Mouse (Mus musculus) heart, postnatal 25 days (tissue): ENCODE data around the gene Ect2. TPM values are rescaled to one million over a fixed set of nuclear protein-coding genes. Genes with fewer than 3 reads are reported as not detected.

Source experiments
- DNase-seq: peaks from one replicate; pipeline ENCODE4 v3.0.0; 2022; ENCODE audit warnings: low spot score
- intact Hi-C: fragments of 180-260 bp; cut with DNase I; formaldehyde crosslinking; loops from one replicate; pipeline ENCODE4 v1.15.1; 2025
- total RNA-seq, 2 experiments: library from RNA; stranded (reverse); gene quantifications; 2 replicates each; pipeline ENCODE4 v1.2.3; 2021

Gene Ect2
- total RNA-seq, 2 experiments from 2014 or later, result 0.60 to 1.1 TPM

DNA sequence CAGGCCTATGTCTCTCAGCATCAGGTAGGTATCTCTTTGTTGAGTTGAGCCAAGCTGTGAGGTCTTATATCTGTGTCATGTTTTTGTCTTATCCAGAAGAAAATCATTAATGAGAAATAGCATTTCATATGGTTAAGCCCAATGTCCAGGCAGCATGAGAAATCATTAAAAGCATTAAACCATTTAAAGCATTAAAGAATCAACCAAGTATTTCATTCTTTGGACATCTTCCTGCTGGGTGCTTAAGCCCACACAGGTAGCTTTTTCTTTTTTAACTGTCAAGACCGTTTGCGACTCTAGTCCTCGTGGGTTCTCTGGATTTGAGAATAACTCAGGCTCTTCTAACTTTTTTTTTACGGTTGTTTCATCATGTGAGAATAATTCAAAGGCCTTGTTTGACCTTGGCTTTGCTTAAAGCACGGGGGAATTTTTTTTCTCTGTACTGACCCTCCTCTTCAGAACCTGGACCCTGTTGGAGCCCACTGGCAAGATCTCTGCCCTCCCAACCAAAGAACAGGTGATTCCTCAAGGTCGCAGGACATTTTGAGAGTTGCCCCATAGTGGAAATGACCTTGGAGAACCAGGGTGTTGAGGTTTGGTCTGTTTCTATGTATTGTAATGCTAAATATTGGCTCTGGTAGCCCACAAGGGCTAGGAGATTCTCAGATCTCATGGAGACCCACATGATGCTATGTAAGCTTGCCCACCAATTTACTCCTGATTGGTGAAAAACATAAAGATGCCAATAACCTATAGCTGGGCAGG is 8.1 kb upstream of the Ect2 start:
- DNase-seq, result no peak
- intact Hi-C loops, result no loop called here

GRCm38 (mm10) chr3:27158910-27159309 is 5.2 kb upstream of the Ect2 start:
- no peak for DNase-seq
- intact Hi-C loops, result no loop called here

GRCm38 (mm10) chr3:27156594-27156949 is 2.9 kb upstream of the Ect2 start:
- DNase-seq, result no peak
- intact Hi-C loops, result no loop called here

DNA sequence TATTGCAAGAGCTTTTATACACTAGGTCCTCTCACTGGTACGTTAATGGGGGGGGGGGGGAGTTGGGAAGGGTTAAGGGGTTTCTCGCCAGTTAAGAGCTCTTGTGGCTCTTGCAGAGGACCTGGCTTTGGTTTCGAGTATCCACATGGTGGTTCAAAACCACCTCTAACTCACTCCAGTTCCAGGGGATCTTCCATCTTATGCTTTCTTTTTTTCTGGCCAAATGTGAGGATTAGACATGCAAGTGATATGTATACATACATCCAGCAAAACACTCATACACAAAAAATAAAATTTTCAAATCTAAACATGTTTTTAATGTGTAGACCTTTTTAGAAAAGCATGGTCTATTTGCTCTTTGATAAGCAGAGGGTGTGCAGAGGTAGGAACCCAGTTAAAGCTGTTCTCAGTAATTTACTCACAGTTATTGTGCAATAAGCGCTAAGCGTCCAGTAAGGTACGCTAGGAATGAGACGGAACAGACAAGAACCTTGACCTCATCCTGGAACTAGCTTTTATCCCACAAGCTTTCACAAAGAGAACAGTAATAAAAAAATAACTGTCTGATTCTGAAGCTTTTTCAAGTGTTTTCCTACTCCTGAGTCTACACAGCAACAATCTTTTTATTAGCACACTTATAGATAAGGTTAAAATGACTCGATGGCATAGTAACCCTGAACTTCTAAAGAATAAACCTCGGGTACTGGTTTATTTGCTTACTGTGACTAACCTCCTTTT is 2.3 kb upstream of the Ect2 start:
- intact Hi-C loops, result loop anchor here (2.0 kb wide), 1 partner anchor 25 kb away; no protein-coding TSS in a partner anchor
- no peak for DNase-seq

DNA sequence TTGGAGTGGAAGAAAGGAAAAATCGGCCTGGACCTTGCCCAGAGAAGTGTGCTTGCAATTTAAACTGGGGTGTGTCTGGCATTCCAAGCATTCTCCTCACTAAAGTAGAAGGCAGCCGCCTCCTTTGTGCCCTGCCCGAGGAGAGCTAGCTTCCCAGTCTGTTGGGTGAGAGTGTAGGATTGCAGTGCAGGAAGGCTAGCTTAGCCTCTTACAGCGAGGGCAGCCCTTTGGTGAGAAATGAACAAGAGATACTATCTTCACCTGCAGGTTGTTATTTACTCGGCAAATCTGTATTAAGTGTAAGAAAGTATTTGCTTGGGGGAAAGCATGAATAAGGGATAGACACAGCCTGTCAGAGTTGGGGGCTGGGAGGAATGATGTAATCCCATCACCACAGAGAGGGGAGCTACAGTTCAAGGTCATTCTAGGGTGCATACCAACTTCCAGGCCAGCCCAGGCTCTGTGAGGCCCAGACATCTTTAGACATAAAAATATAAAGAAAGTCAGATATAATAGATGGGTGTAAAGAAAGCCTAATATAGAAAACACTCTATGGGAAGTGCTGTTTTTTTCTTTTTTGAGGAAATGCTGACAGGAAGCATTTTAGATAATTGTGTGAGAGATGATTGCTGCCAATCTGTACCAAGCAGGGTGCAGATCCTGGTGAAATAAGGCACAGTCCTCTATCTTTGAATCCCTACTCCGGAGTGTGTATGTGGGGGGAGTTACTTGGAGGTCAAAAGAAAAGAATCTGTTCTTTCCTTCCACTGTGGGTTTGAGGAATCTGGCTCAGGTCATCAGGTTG is 1.6 kb upstream of the Ect2 start:
- intact Hi-C loops, result loop anchor here (2.0 kb wide), 1 partner anchor 26 kb away; no protein-coding TSS in a partner anchor
- DNase-seq, result no peak

GRCm38 (mm10) chr3:27154280-27154679 is 602 bp upstream of the Ect2 start:
- no peak for DNase-seq
- intact Hi-C loops, result loop anchor here (2.0 kb wide), 1 partner anchor 27 kb away; no protein-coding TSS in a partner anchor

DNA sequence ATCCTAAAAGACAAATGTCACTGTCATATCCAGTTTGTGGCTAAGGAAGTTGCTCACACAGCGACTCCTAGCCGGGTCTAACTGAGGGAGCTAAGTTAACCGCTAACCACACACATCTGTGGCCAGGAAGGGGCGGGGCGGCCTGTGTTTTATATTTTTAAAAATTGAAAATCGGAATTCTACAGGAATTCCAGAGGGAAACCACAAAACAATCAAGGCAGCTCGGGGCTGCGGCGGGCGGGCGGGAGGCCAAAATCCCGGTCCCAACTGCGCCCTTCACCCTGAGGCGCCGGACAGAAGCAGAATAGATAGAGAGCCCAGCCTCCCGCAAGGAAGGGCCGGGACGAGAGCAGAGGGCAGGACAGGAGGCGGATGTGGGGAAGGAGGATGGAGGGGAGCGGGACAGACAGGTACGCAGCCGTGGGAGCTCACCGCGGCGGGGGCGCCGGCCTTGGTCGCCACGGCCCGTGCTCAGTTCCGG is 447 bp downstream of the Ect2 start:
- intact Hi-C loops, result no loop called here
- DNase-seq, result no peak

GRCm38 (mm10) chr3:27145733-27146132 is 7.9 kb downstream of the Ect2 start:
- no peak for DNase-seq
- intact Hi-C loops, result no loop called here

GRCm38 (mm10) chr3:27143570-27143969 is 10.1 kb downstream of the Ect2 start:
- intact Hi-C loops, result no loop called here
- DNase-seq, result no peak

DNA sequence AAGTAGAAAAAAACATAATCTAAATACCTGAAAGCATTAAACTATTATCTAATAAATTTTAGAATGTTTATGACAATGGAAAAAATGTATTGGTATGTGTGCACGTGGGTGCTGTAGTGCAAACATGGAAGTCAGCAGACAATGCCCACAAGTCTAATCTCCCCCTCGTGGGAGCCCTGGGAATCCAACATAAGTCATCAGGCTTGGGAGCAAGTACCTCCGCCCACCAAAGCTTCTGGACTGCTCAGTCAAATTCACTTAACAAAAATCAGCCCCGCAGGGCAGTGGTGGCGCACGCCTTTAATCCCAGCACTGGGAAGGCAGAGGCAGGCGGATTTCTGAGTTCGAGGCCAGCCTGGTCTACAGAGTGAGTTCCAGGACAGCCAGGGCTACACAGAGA is 13.6 kb downstream of the Ect2 start:
- intact Hi-C loops, result no loop called here
- no peak for DNase-seq

DNA sequence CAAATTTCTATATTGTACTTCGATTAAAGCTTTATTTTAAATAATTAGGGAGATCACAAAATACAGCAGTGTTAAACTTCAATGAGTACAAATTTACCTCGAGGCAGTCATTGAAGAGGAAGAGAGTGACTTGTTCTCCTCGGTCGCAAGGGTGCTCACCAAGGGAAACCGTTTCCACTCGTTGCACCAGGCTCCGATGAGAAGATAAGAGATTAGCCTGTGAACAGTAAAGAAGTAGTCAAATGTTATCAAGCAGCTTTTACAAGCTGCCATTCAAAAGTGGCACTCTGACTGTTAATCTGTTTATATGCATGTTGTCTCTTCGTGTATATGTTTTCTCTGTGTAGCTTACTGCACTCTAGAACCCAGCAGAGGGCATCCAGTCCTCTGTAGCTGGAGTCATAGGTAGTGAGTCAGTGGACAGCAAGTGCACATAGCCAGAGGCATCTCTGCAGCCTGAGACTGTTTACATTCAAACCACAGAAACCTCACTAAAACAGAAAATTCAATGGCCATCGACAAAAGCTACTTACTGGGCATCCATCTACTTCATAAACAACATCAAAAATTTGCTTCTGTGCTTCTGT is 31.7 kb downstream of the Ect2 start:
- intact Hi-C loops, result no loop called here
- DNase-seq, result no peak

- intact Hi-C loops, result no loop called here
- no peak for DNase-seq
Observed at GRCm38 (mm10) chr3:27120932-27121331, 32.7 kb downstream of the Ect2 start.

DNA sequence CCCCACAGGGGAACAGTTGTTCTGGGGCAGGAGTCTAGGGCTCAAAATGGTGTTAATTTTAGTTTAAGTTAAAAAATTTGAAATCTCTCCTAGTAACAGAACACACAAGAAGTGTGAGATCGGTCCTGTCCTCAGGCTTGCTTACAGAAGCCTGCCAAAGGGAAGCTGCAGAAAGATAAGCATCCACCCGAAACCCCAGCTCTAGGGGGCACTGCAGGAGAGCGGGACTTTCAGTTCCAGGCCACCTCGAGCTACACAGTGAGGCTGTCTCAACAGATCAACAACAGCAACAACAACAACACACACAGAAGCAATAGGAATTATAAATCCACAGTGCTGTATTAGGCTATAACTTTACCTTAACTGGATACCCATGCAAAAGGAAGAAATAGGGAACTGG is 35.5 kb downstream of the Ect2 start:
- intact Hi-C loops, result loop anchor here (10.0 kb wide), 1 partner anchor 117 kb away; no protein-coding TSS in a partner anchor
- no peak for DNase-seq

- DNase-seq, result no peak
- intact Hi-C loops, result loop anchor here (10.0 kb wide), 1 partner anchor 124 kb away; no protein-coding TSS in a partner anchor
Observed at GRCm38 (mm10) chr3:27110860-27111259, 42.8 kb downstream of the Ect2 start.

DNA sequence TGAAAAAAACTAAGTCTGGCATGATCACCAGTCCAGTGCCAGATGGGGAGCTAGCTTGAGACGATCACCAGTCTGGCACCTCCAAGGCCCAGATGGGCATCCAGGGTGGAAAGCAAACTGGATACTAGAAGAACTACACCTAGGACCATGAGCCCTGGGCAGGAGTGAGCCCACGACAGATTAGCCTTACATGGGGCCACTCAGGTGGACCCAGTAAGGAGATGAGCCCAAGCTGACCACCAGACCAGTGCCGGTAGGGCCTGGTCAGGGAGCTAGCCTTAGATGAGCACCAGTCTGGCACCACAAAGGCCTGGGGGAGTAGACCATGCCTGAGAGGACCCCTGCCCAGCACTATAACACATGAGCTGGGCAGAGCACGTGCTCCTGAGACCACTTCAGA is 44.6 kb downstream of the Ect2 start:
- no peak for DNase-seq
- intact Hi-C loops, result no loop called here

DNA sequence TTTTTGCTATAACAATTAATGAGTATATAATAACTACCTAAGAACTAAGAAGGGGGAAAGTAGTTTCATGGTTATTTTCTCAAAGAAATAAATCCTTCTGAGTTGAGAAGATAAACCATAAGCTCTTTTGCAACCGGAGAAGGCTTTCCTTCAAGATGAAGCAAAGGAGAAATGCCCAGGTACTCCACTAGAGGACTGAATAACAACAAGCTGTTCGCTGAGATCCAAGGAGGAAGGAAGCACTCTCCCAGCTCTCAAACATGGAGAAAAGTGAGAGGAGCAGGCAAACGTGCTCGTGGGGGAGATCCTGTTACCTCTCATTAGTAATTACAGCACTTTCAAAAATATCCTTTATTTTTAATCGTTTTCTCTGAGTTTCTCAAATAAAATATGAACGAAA is 46.5 kb downstream of the Ect2 start:
- intact Hi-C loops, result no loop called here
- DNase-seq, result no peak

GRCm38 (mm10) chr3:27102965-27103364 is 50.7 kb downstream of the Ect2 start:
- no peak for DNase-seq
- intact Hi-C loops, result no loop called here

GRCm38 (mm10) chr3:27098633-27099032 is 55.0 kb downstream of the Ect2 start:
- intact Hi-C loops, result no loop called here
- DNase-seq, result no peak

- intact Hi-C loops, result no loop called here
- no peak for DNase-seq
Observed at GRCm38 (mm10) chr3:27086221-27086620, 67.5 kb downstream of the Ect2 start.
